Mouse (Mus musculus) heart, embryonic 16.5 days (tissue): Measurements from ENCODE around the gene Wbp1l. TPM values are rescaled to one million over a fixed set of nuclear protein-coding genes. Genes with fewer than 3 reads are reported as not detected.

Experiments used
- ATAC-seq: fragments of 200-750 bp; cut with Nextera tagmentation; replicated peaks from 2 replicates; pipeline ENCODE4 v1.8.0; 2017; ENCODE audit warnings: moderate number of reproducible peaks; ENCODE audit not compliant: insufficient read depth, low FRiP score; ENCODE audit errors: extremely low read depth
- H3K27ac ChIP-seq: fragments of 300-500 bp; sonication (generic); 2 replicates; pipeline ENCODE4 v1.5.1; 2014; ENCODE audit warnings: mild to moderate bottlenecking, low read length, control low read depth, moderate library complexity
- H3K27me3 ChIP-seq: fragments of 300-500 bp; sonication (generic); 2 replicates; pipeline ENCODE4 v1.6.1; 2014; ENCODE audit warnings: low read length, mixed read lengths; ENCODE audit not compliant: control insufficient read depth, insufficient read depth
- H3K36me3 ChIP-seq: fragments of 300-500 bp; sonication (generic); 2 replicates; pipeline ENCODE4 v1.6.1; 2014; ENCODE audit not compliant: control insufficient read depth, insufficient read depth
- H3K4me1 ChIP-seq: fragments of 300-500 bp; sonication (generic); 2 replicates; pipeline ENCODE4 v1.6.1; 2014; ENCODE audit warnings: low read length, mixed read lengths; ENCODE audit not compliant: control insufficient read depth, insufficient read depth
- H3K4me2 ChIP-seq: fragments of 300-500 bp; sonication (generic); 2 replicates; pipeline ENCODE4 v1.6.1; 2014; ENCODE audit warnings: low read depth, mild to moderate bottlenecking, control low read depth, low read length
- H3K4me3 ChIP-seq: fragments of 300-500 bp; sonication (generic); 2 replicates; pipeline ENCODE4 v1.5.1; 2014; ENCODE audit warnings: mild to moderate bottlenecking, control low read depth, low read length
- H3K9ac ChIP-seq: fragments of 300-500 bp; sonication (generic); 2 replicates; pipeline ENCODE4 v1.6.1; 2014; ENCODE audit warnings: low read length, control low read depth
- H3K9me3 ChIP-seq: fragments of 300-500 bp; sonication (generic); replicated peaks from 2 replicates; pipeline ENCODE4 v1.6.1; 2016; ENCODE audit warnings: low read length; ENCODE audit not compliant: control insufficient read depth
- WGBS: fragments of 180-500 bp; shearing (Covaris S2); extraction: QIAGEN DNeasy Blood & Tissue Kit; methylation state at CpG from one replicate; pipeline ENCODE4 v1.1.7; 2014; 5-methylcytosine and 5-hydroxymethylcytosine counted together
- polyA plus RNA-seq: library from polyadenylated mRNA; unstranded; fragments of >200 nt; fragmentation: Nextera tagmentation; extraction: Ambion mirVana; gene quantifications from 2 replicates; pipeline ENCODE4 v1.2.1, GENCODE M21; 2015

The Wbp1l gene
- polyA plus RNA-seq, 1 experiment from 2014 or later = 60.5 TPM

GRCm38 (mm10) chr19:46668263-46668662, 69.4 kb downstream of the Wbp1l start:
- Histone ChIP-seq H3K27me3 (no peaks in the 10 kb centered on the region), H3K9me3 (no peaks in the 10 kb centered on the region), H3K36me3 (no peaks in the 10 kb centered on the region), H3K9ac (no peak overlapping the region), H3K4me2 (no peak overlapping the region), H3K4me1 (0 out of 2 replicates have a peak, but pooled peaks cover 3% of the 10 kb centered on the region), H3K27ac (no peak overlapping the region), H3K4me3 (no peak overlapping the region)
- 79% methylated on average over 10 of the region's 10 CpGs for WGBS
- ATAC-seq = no peak

DNA sequence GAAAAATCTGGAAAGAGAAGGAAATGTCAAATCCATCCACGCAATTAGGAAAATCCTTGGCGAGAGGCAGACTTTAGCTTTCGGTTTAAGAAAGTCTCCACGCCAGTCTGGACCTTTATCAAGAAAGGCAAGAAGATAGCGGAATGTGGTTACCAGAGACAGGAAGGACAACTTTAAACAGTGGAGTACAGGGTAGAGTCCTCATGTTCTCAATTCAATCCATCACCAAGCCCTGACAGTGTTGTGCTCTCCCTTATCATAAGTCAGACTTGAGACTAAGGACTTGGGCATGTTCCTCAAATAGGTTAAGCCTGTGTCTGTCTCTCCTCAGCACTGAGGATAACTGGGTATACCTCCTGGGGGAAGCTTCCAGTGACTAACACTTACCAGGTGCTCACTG, 70.9 kb downstream of the Wbp1l start:
- no peak overlapping the region for H3K27ac ChIP-seq
- no peak overlapping the region for H3K4me3 ChIP-seq
- no peak for ATAC-seq
- no peak overlapping the region for H3K4me2 ChIP-seq
- no peaks in the 10 kb centered on the region for H3K27me3 ChIP-seq
- 43% methylated on average over 5 of the region's 5 CpGs for WGBS
- no peaks in the 10 kb centered on the region for H3K9me3 ChIP-seq
- 0 out of 2 replicates have a peak, but pooled peaks cover 3% of the 10 kb centered on the region for H3K4me1 ChIP-seq
- H3K9ac ChIP-seq = no peak overlapping the region
- H3K36me3 ChIP-seq = no peaks in the 10 kb centered on the region

GRCm38 (mm10) chr19:46670691-46671090, 71.8 kb downstream of the Wbp1l start:
- Histone ChIP-seq H3K9me3 (no peaks in the 10 kb centered on the region), H3K9ac (no peak overlapping the region), H3K27ac (no peak overlapping the region), H3K4me2 (no peak overlapping the region), H3K27me3 (no peaks in the 10 kb centered on the region), H3K36me3 (no peaks in the 10 kb centered on the region), H3K4me1 (0 out of 2 replicates have a peak, but pooled peaks cover 3% of the 10 kb centered on the region), H3K4me3 (no peak overlapping the region)
- ATAC-seq = peak; percentile 63; the same call in 1 of the 2 replicates
- 10% methylated on average over 13 of the region's 13 CpGs for WGBS

- H3K9me3 ChIP-seq = no peaks in the 10 kb centered on the region
- no peak within 1 kb of the TSS for H3K9ac ChIP-seq
- no peaks in the 10 kb centered on the region for H3K36me3 ChIP-seq
- no peak within 1 kb of the TSS for H3K27ac ChIP-seq
- H3K4me3 ChIP-seq = no peak within 1 kb of the TSS
- WGBS = 28% methylated on average over 5 of the region's 5 CpGs
- H3K4me1 ChIP-seq = 0 out of 2 replicates have a peak, but pooled peaks cover 3% of the 10 kb centered on the region
- ATAC-seq = no peak
- H3K4me2 ChIP-seq = no peak within 1 kb of the TSS
- no peaks in the 10 kb centered on the region for H3K27me3 ChIP-seq
These were observed 74.0 kb downstream of the Wbp1l start, which contains the start of gene Cyp17a1 for GRCm38 (mm10) chr19:46672766-46673418. Gene Cyp17a1, minus strand, starts transcription at chr19:46673172.

GRCm38 (mm10) chr19:46675641-46676040, 76.8 kb downstream of the Wbp1l start:
- H3K9me3 ChIP-seq = no peaks in the 10 kb centered on the region
- ATAC-seq = no peak
- no peaks in the 10 kb centered on the region for H3K36me3 ChIP-seq
- H3K27me3 ChIP-seq = no peaks in the 10 kb centered on the region
- no peak overlapping the region for H3K27ac ChIP-seq
- H3K4me2 ChIP-seq = no peak overlapping the region
- no peak overlapping the region for H3K4me3 ChIP-seq
- no peak overlapping the region for H3K9ac ChIP-seq
- H3K4me1 ChIP-seq = 0 out of 2 replicates have a peak, but pooled peaks cover 5% of the 10 kb centered on the region
- 75% methylated on average over 3 of the region's 3 CpGs for WGBS

DNA sequence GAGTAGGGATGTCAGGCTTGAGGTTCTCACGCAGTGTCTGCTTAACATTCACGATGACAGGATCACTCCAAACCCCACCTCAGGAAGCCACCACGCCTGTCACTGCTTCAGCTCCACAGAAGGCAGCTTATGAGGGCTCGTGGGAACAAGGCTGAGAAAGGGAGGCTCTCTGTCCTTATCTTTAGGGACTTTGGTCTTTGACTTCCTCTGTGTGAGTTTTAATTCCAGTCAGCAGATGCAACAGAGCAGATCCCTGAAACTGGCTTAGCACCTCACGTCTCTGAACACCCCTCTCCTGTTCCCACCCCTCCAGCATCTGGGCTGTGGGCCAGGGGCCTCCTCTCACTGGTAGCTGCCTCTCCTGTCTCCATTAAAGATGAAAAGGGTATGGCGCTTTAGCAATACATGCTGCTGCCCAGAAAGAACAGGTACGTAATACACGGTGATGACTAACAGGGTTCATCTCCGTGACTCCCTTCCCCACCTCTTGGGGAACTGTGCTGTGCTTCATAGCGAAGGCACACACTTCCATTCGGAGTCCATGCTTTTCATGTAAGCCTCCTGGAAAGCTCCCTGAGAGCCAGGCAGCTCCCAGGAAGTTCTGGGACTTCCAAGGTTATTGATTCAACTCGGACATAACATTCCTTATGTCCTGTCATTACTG, 81.0 kb downstream of the Wbp1l start:
- Histone ChIP-seq H3K4me3 (no peak overlapping the region), H3K4me1 (0 out of 2 replicates have a peak, but pooled peaks cover 2% of the 10 kb centered on the region), H3K9me3 (no peaks in the 10 kb centered on the region), H3K4me2 (no peak overlapping the region), H3K36me3 (no peaks in the 10 kb centered on the region), H3K27ac (no peak overlapping the region), H3K9ac (no peak overlapping the region), H3K27me3 (no peaks in the 10 kb centered on the region)
- WGBS = 38% methylated on average over 12 of the region's 12 CpGs
- ATAC-seq = peak; percentile 45

GRCm38 (mm10) chr19:46689460-46690372, 90.8 kb downstream of the Wbp1l start, which contains the start of gene Borcs7:
Gene Borcs7, plus strand, starts transcription at chr19:46689906.
- H3K4me2 ChIP-seq = peak within 1 kb of the TSS; percentile 78
- H3K9ac ChIP-seq = peak within 1 kb of the TSS; percentile 83
- H3K27ac ChIP-seq = peak within 1 kb of the TSS; percentile 17
- peaks cover 11% of the 10 kb centered on the region for H3K4me1 ChIP-seq
- H3K36me3 ChIP-seq = no peaks in the 10 kb centered on the region
- ATAC-seq = peak; percentile 96
- WGBS = 3% methylated on average over 44 of the region's 44 CpGs
- no peaks in the 10 kb centered on the region for H3K9me3 ChIP-seq
- no peaks in the 10 kb centered on the region for H3K27me3 ChIP-seq
- H3K4me3 ChIP-seq = peak within 1 kb of the TSS; percentile 70

- Histone ChIP-seq H3K4me3 (peak overlapping the region; percentile 70), H3K4me1 (peaks cover 11% of the 10 kb centered on the region), H3K9ac (peak overlapping the region; percentile 83), H3K9me3 (no peaks in the 10 kb centered on the region), H3K27me3 (no peaks in the 10 kb centered on the region), H3K4me2 (peak overlapping the region; percentile 78), H3K36me3 (no peaks in the 10 kb centered on the region), H3K27ac (no peak overlapping the region; the same call in 1 of the 2 replicates)
- 69% methylated on average over 11 of the region's 11 CpGs for WGBS
- no peak for ATAC-seq
These were observed 91.5 kb downstream of the Wbp1l start for GRCm38 (mm10) chr19:46690387-46690786.
